Comparison of ENCODE assay signal across 7 mouse cellular contexts in the genomic region with DNA sequence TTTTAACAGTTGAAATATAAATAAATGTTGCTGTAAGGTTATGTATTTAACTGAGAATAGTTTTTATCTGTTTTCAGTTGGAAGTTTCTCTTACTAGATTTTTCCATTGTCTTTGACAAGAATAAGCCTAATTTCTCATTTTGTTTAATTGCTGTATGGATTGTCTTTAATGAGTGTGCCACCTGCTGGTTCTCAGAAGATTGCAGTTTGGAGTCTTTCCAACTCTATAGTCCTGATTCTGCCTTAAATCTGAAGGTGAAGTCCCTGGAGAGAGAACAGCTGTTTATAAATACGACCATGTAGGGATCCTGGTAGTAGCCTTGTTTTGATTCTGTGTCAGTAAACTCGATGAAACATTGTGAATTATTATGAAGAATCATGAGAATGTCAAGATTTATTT. TPM values are rescaled to one million over a fixed set of nuclear protein-coding genes. Genes with fewer than 3 reads are reported as not detected.
DNase-seq lines count a peak whose midpoint lies in the region; ATAC-seq and TF ChIP-seq lines count a peak whose summit lies in the region.

No protein-coding gene starts in this region.

- CTCF ChIA-PET in Patski (lab: Charles Lee) = interaction anchor here (0.9 to 2.4 kb wide), 6 partner anchors 10 to 26 kb away, joined by 3 to 7 read pairs (median 4); no protein-coding TSS in a partner anchor

- no peaks in the 10 kb centered on the region for H3K9me3 ChIP-seq in kidney, embryonic 16.5 days (ENCODE audit: low read length)
- no peaks in the 10 kb centered on the region for H3K9me3 ChIP-seq in stomach, postnatal 0 days (ENCODE audit: control insufficient read depth, low read length)

- no peak overlapping the region for H3K27ac ChIP-seq in kidney, adult 2 months (ENCODE audit: insufficient read depth, low read depth, low read length)
- no peak overlapping the region for H3K27ac ChIP-seq in kidney, embryonic 16.5 days (ENCODE audit: low read length)
- H3K27ac ChIP-seq in stomach, postnatal 0 days (replicated peaks) = no peak overlapping the region

- H3K9ac ChIP-seq in kidney, embryonic 16.5 days (replicated peaks; ENCODE audit: low read length) = no peak overlapping the region
- no peak overlapping the region for H3K9ac ChIP-seq in stomach, postnatal 0 days (ENCODE audit: low read length)

- no peak overlapping the region for H3K4me2 ChIP-seq in kidney, embryonic 16.5 days (replicated peaks; ENCODE audit: low read depth, low read length)
- H3K4me2 ChIP-seq in stomach, postnatal 0 days (replicated peaks; ENCODE audit: low read depth) = no peak overlapping the region

- no peak for TF ChIP-seq CTCF in kidney, adult 2 months (conservative IDR thresholded peaks at IDR 0.05; ENCODE audit: insufficient read depth, insufficient read length, low read depth, low read length)
- TF ChIP-seq CTCF in Patski (IDR thresholded peaks at IDR 0.05) = peak; percentile 69
- TF ChIP-seq CTCF in stomach, postnatal 0 days (IDR thresholded peaks at IDR 0.05; ENCODE audit: low read depth) = peak; percentile 78

- H3K4me1 ChIP-seq in kidney, adult 2 months (ENCODE audit: control insufficient read depth, insufficient read depth, low read length) = no peaks in the 10 kb centered on the region
- H3K4me1 ChIP-seq in kidney, embryonic 16.5 days (ENCODE audit: insufficient read depth, low read length) = no peaks in the 10 kb centered on the region
- H3K4me1 ChIP-seq in stomach, postnatal 0 days (replicated peaks; ENCODE audit: control insufficient read depth, insufficient read depth) = no peaks in the 10 kb centered on the region

- WGBS in kidney, adult 2 months = 33% methylated on average over 2 of the region's 2 CpGs
- WGBS in kidney, embryonic 16.5 days = 40% methylated on average over 2 of the region's 2 CpGs
- 33% methylated on average over 2 of the region's 2 CpGs for WGBS in stomach, postnatal 0 days

- in situ Hi-C loops in Patski (cut with MboI; ENCODE audit: low pct_unique_long_range_greater_than_20kb) = no loop called here

- H3K36me3 ChIP-seq in kidney, adult 2 months (ENCODE audit: control insufficient read depth, insufficient read depth, low read length) = no peaks in the 10 kb centered on the region
- H3K36me3 ChIP-seq in kidney, embryonic 16.5 days (ENCODE audit: insufficient read depth, low read length) = peaks cover 3% of the 10 kb centered on the region; the same call in 1 of the 2 replicates
- no peaks in the 10 kb centered on the region for H3K36me3 ChIP-seq in stomach, postnatal 0 days (ENCODE audit: control insufficient read depth, insufficient read depth, low read length)

- H3K4me3 ChIP-seq in kidney, adult 2 months (ENCODE audit: insufficient read depth, low read depth, low read length) = no peak overlapping the region
- no peak overlapping the region for H3K4me3 ChIP-seq in kidney, embryonic 16.5 days (ENCODE audit: low read length)
- H3K4me3 ChIP-seq in stomach, postnatal 0 days (ENCODE audit: low read depth, low read length) = no peak overlapping the region

- DNase-seq in kidney, adult 2 months = peak; percentile 71
- DNase-seq in Patski (ENCODE audit: low read depth, low spot score) = no peak
- DNase-seq in left cerebral cortex, adult 18-20 months (ENCODE audit: low spot score in 2 of 2) = peak; percentile 45 to 55
- DNase-seq in stomach, postnatal 0 days (ENCODE audit: low spot score) = peak; percentile 31

- ATAC-seq in kidney, embryonic 16.5 days (ENCODE audit: low FRiP score, low TSS enrichment) = no peak
- peak; percentile 84 for ATAC-seq in CD4-positive, CD25-positive, alpha-beta regulatory T cell, adult 4 months
- no peak for ATAC-seq in Patski
- peak; percentile 64; the same call in 1 of the 2 replicates for ATAC-seq in erythroblast, adult 5-6 weeks (replicated peaks; ENCODE audit: low FRiP score, poor library complexity, severe bottlenecking)
- ATAC-seq in stomach, postnatal 0 days (ENCODE audit: low FRiP score, low TSS enrichment) = no peak

- POLR2A ChIA-PET in Patski (lab: Charles Lee) = interaction anchor here (0.8 kb wide), 1 partner anchor 19 kb away, joined by 4 read pairs; no protein-coding TSS in a partner anchor

- no peak for TF ChIP-seq POLR2A in kidney, adult 2 months (IDR thresholded peaks at IDR 0.05; ENCODE audit: low read depth, low read length)

- no peaks in the 10 kb centered on the region for H3K27me3 ChIP-seq in kidney, adult 2 months (replicated peaks; ENCODE audit: control insufficient read depth, insufficient read depth, low read length)
- H3K27me3 ChIP-seq in kidney, embryonic 16.5 days (ENCODE audit: insufficient read depth, low read length) = no peaks in the 10 kb centered on the region
- H3K27me3 ChIP-seq in Patski = no peaks in the 10 kb centered on the region
- H3K27me3 ChIP-seq in stomach, postnatal 0 days (ENCODE audit: control insufficient read depth, insufficient read depth, low read length) = no peaks in the 10 kb centered on the region

- no peak for TF ChIP-seq EP300 in stomach, postnatal 0 days (optimal IDR thresholded peaks at IDR 0.05)

RNA-seq across cellular contexts. Expression of a gene that starts 29.2 kb away (rescaled TPM):
- polyA plus RNA-seq in kidney, adult 2 months (2012; rRNA removed) = 3.9 and 5.0 TPM in 2 replicates
- 28.2 and 33.4 TPM in 2 replicates for polyA plus RNA-seq in kidney, embryonic 16.5 days (2015; fragmentation: Nextera tagmentation; extraction: Ambion mirVana)
- polyA plus RNA-seq in CD4-positive, CD25-positive, alpha-beta regulatory T cell, adult 4 months (2017; shearing (Covaris generic)) = 10 to 100 TPM; 19.9 to 23.1 TPM
- polyA plus RNA-seq in Patski (2021) = 35.1 TPM
- total RNA-seq in erythroblast, adult 5-6 weeks (2015; ENCODE audit: low replicate concordance) = 9.4 and 23.4 TPM in 2 replicates
- 13.0 and 26.2 TPM in 2 replicates for total RNA-seq in erythroblast, adult 5-6 weeks (2017; ENCODE audit: low replicate concordance)
- total RNA-seq in left cerebral cortex, adult 18-20 months (2021) = 10 to 100 TPM; 73.1 to 75.1 TPM
- polyA plus RNA-seq in stomach, postnatal 0 days (2015; fragmentation: Nextera tagmentation; extraction: Ambion mirVana) = 8.3 and 9.1 TPM in 2 replicates

RNA-seq across cellular contexts. Expression of a gene that starts 36.7 kb away (rescaled TPM):
- 6.5 and 7.4 TPM in 2 replicates for polyA plus RNA-seq in kidney, adult 2 months (2012; rRNA removed)
- polyA plus RNA-seq in kidney, embryonic 16.5 days (2015; fragmentation: Nextera tagmentation; extraction: Ambion mirVana) = 34.0 and 43.6 TPM in 2 replicates
- 10 to 100 TPM; 54.8 to 84.0 TPM for polyA plus RNA-seq in CD4-positive, CD25-positive, alpha-beta regulatory T cell, adult 4 months (2017; shearing (Covaris generic))
- 70.0 TPM for polyA plus RNA-seq in Patski (2021)
- total RNA-seq in erythroblast, adult 5-6 weeks (2015; ENCODE audit: low replicate concordance) = 45.3 and 81.3 TPM in 2 replicates
- 118 and 140 TPM in 2 replicates for total RNA-seq in erythroblast, adult 5-6 weeks (2017; ENCODE audit: low replicate concordance)
- 10 to 100 TPM; 82.2 to 88.5 TPM for total RNA-seq in left cerebral cortex, adult 18-20 months (2021)
- polyA plus RNA-seq in stomach, postnatal 0 days (2015; fragmentation: Nextera tagmentation; extraction: Ambion mirVana) = 32.1 and 34.2 TPM in 2 replicates

Comparison
In these comparisons a context has a peak if more than half of its experiments do, and no peak if none do; other contexts are left out.
1. ATAC-seq: peak in CD4-positive, CD25-positive, alpha-beta regulatory T cell, adult 4 months (single experiment) and erythroblast, adult 5-6 weeks (single experiment); none in kidney, embryonic 16.5 days (single experiment), Patski (single experiment) and stomach, postnatal 0 days (single experiment).